Mouse (Mus musculus): ENCODE measurements around the gene Zfp777. TPM values are rescaled to one million over a fixed set of nuclear protein-coding genes. Genes with fewer than 3 reads are reported as not detected.
A peak's percentile ranks its signal among the peaks of the same experiment; 100 is the strongest.

Zfp777 gene
- polyA plus RNA-seq, 1 experiment: 22.7 TPM

GRCm38 (mm10) chr6:48020006-48020405 is 28.7 kb downstream of the Zfp777 start:
- Histone ChIP-seq H3K36me3 (ENCODE audit: control insufficient read depth, insufficient read depth) (peaks cover 14% of the 10 kb centered on the region), H3K4me2 (ENCODE audit: low read depth) (no peak overlapping the region), H3K4me3 (no peak overlapping the region), H3K27me3 (ENCODE audit: control insufficient read depth, insufficient read depth, insufficient read length) (no peaks in the 10 kb centered on the region), H3K79me2 (ENCODE audit: control insufficient read depth, insufficient read depth) (no peaks in the 10 kb centered on the region), H3ac (ENCODE audit: control insufficient read depth, insufficient read length) (no peak overlapping the region)
- TF ChIP-seq POLR2A (IDR thresholded peaks at IDR 0.05; ENCODE audit: insufficient read length, low read depth): no peak
- no peak for TF ChIP-seq MYOD1 (IDR thresholded peaks at IDR 0.05; ENCODE audit: control insufficient read depth in 1 of 3, insufficient read length in 2 of 3, low read depth in 2 of 3)

GRCm38 (mm10) chr6:48016841-48017240 is 31.9 kb downstream of the Zfp777 start:
- Histone ChIP-seq H3K36me3 (ENCODE audit: control insufficient read depth, insufficient read depth) (no peaks in the 10 kb centered on the region), H3K79me2 (ENCODE audit: control insufficient read depth, insufficient read depth) (no peaks in the 10 kb centered on the region), H3K27me3 (ENCODE audit: control insufficient read depth, insufficient read depth, insufficient read length) (no peaks in the 10 kb centered on the region), H3K4me2 (ENCODE audit: low read depth) (no peak overlapping the region), H3K4me3 (no peak overlapping the region), H3ac (ENCODE audit: control insufficient read depth, insufficient read length) (no peak overlapping the region)
- TF ChIP-seq E2F4 (IDR thresholded peaks at IDR 0.05; ENCODE audit: insufficient read depth): no peak
- TF ChIP-seq USF1 (IDR thresholded peaks at IDR 0.05; ENCODE audit: low read depth): no peak
- no peak for TF ChIP-seq MYOD1 (IDR thresholded peaks at IDR 0.05; ENCODE audit: control insufficient read depth in 1 of 3, insufficient read length in 2 of 3, low read depth in 2 of 3)
- no peak for TF ChIP-seq REST (IDR thresholded peaks at IDR 0.05; ENCODE audit: insufficient read depth, insufficient read length)
- TF ChIP-seq SRF (IDR thresholded peaks at IDR 0.05; ENCODE audit: control insufficient read depth, insufficient read length, low read depth): no peak
- no peak for TF ChIP-seq POLR2A (IDR thresholded peaks at IDR 0.05; ENCODE audit: insufficient read length, low read depth)
- no peak for TF ChIP-seq CEBPB (IDR thresholded peaks at IDR 0.05; ENCODE audit: insufficient read depth, poor library complexity, severe bottlenecking)
- TF ChIP-seq MYOG (IDR thresholded peaks at IDR 0.05; ENCODE audit: control insufficient read depth in 1 of 3, insufficient read depth in 1 of 3, insufficient read length in 2 of 3, low read depth in 2 of 3): no peak
- TF ChIP-seq MAX (IDR thresholded peaks at IDR 0.05; ENCODE audit: low read depth): no peak
- TF ChIP-seq TCF12 (IDR thresholded peaks at IDR 0.05; ENCODE audit: insufficient read depth, poor library complexity, severe bottlenecking): no peak
- TF ChIP-seq POLR2AphosphoS2 (IDR thresholded peaks at IDR 0.05; ENCODE audit: insufficient read length, low read depth): no peak
- TF ChIP-seq TCF3 (IDR thresholded peaks at IDR 0.05; ENCODE audit: insufficient read length, low read depth): no peak

GRCm38 (mm10) chr6:48016090-48016521 is 32.6 kb downstream of the Zfp777 start:
- Histone ChIP-seq H3K4me3 (no peak overlapping the region), H3ac (ENCODE audit: control insufficient read depth, insufficient read length) (no peak overlapping the region), H3K4me2 (ENCODE audit: low read depth) (peak overlapping the region; percentile 60), H3K79me2 (ENCODE audit: control insufficient read depth, insufficient read depth) (no peaks in the 10 kb centered on the region), H3K36me3 (ENCODE audit: control insufficient read depth, insufficient read depth) (no peaks in the 10 kb centered on the region), H3K27me3 (ENCODE audit: control insufficient read depth, insufficient read depth, insufficient read length) (no peaks in the 10 kb centered on the region)
- TF ChIP-seq MYOG (IDR thresholded peaks at IDR 0.05; ENCODE audit: control insufficient read depth in 1 of 3, insufficient read depth in 1 of 3, insufficient read length in 2 of 3, low read depth in 2 of 3) (peak in 1 of 3 experiments; percentile 6), POLR2AphosphoS2 (IDR thresholded peaks at IDR 0.05; ENCODE audit: insufficient read length, low read depth) (no peak)

- Histone ChIP-seq H3K4me2 (ENCODE audit: low read depth) (peak overlapping the region; percentile 37), H3K36me3 (ENCODE audit: control insufficient read depth, insufficient read depth) (no peaks in the 10 kb centered on the region), H3K79me2 (ENCODE audit: control insufficient read depth, insufficient read depth) (no peaks in the 10 kb centered on the region), H3ac (ENCODE audit: control insufficient read depth, insufficient read length) (no peak overlapping the region), H3K4me3 (no peak overlapping the region), H3K27me3 (ENCODE audit: control insufficient read depth, insufficient read depth, insufficient read length) (no peaks in the 10 kb centered on the region)
- TF ChIP-seq SRF (IDR thresholded peaks at IDR 0.05; ENCODE audit: control insufficient read depth, insufficient read length, low read depth) (no peak), E2F4 (IDR thresholded peaks at IDR 0.05; ENCODE audit: insufficient read depth) (no peak)
These were observed 38.0 kb downstream of the Zfp777 start for GRCm38 (mm10) chr6:48010727-48011126.

- Histone ChIP-seq H3K27me3 (ENCODE audit: control insufficient read depth, insufficient read depth, insufficient read length) (no peaks in the 10 kb centered on the region), H3ac (ENCODE audit: control insufficient read depth, insufficient read length) (no peak overlapping the region), H3K36me3 (ENCODE audit: control insufficient read depth, insufficient read depth) (no peaks in the 10 kb centered on the region), H3K4me3 (no peak overlapping the region), H3K4me2 (ENCODE audit: low read depth) (no peak overlapping the region), H3K79me2 (ENCODE audit: control insufficient read depth, insufficient read depth) (no peaks in the 10 kb centered on the region)
- TF ChIP-seq TCF12 (IDR thresholded peaks at IDR 0.05; ENCODE audit: insufficient read depth, poor library complexity, severe bottlenecking) (no peak), MYOD1 (IDR thresholded peaks at IDR 0.05; ENCODE audit: control insufficient read depth in 1 of 3, insufficient read length in 2 of 3, low read depth in 2 of 3) (no peak), CEBPB (IDR thresholded peaks at IDR 0.05; ENCODE audit: insufficient read depth, poor library complexity, severe bottlenecking) (no peak), POLR2A (IDR thresholded peaks at IDR 0.05; ENCODE audit: insufficient read length, low read depth) (no peak), POLR2AphosphoS2 (IDR thresholded peaks at IDR 0.05; ENCODE audit: insufficient read length, low read depth) (no peak), MYOG (IDR thresholded peaks at IDR 0.05; ENCODE audit: control insufficient read depth in 1 of 3, insufficient read depth in 1 of 3, insufficient read length in 2 of 3, low read depth in 2 of 3) (no peak), SRF (IDR thresholded peaks at IDR 0.05; ENCODE audit: control insufficient read depth, insufficient read length, low read depth) (no peak), USF1 (IDR thresholded peaks at IDR 0.05; ENCODE audit: low read depth) (no peak), REST (IDR thresholded peaks at IDR 0.05; ENCODE audit: insufficient read depth, insufficient read length) (no peak), MAX (IDR thresholded peaks at IDR 0.05; ENCODE audit: low read depth) (no peak), E2F4 (IDR thresholded peaks at IDR 0.05; ENCODE audit: insufficient read depth) (no peak), TCF3 (IDR thresholded peaks at IDR 0.05; ENCODE audit: insufficient read length, low read depth) (no peak)
These were observed 53.0 kb downstream of the Zfp777 start for GRCm38 (mm10) chr6:47995661-47996060.
